Comparison of ENCODE assay signal across 8 mouse cellular contexts in the genomic region with DNA sequence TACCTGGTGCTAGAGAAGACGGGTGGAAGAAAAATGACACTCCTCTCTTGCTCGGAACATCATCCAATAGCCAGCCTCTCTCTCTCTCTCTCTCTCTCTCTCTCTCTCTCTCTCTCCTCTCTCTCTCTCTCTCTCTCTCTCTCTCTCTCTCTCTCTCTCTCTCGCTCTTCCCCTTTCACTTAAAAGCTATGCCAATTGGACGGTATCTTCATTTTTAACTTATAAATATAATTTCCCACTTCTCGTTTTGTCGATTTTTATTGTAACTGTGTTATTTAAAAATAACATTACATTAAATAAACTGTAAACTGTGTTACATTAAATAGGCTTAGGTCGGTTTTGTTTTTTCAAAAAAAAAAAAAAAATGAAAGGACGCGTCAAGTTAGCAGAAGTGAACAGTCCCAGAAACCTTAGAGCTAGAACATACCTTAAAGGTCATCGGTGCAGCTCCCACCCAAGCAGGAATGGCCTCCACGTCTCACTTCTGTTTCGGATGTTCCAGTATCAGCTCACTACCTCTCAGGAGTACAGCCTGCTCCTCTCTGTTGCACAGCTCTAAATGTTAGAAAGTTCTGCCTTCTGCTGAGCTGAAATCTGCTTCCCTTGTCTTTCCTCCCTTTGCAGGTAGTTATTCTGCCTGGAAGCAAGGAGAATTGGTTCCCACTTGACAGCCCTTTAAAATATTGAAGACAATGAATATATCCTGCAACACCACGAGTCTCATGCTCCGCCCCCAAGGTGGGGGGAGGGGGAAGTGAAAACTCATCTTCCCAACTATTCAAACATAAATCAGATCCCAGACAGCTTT. TPM values are rescaled to one million over a fixed set of nuclear protein-coding genes. Genes with fewer than 3 reads are reported as not detected.
DNase-seq lines count a peak whose midpoint lies in the region; ATAC-seq lines count a peak whose summit lies in the region.

A gene (minus strand): TSS at position 682 of the 808 bp plus-strand sequence.

- peak; percentile 15 for DNase-seq in right cerebral cortex, postnatal 4 days
- DNase-seq in right cerebral cortex, postnatal 25 days = no peak
- DNase-seq in cerebellum, postnatal 25 days = peak; percentile 37 to 48
- DNase-seq in gastrocnemius, postnatal 10 days = no peak
- DNase-seq in left cerebral cortex, postnatal 14 days (ENCODE audit: low spot score in 2 of 2) = peak in 1 of 2 experiments; percentile 17
- peak; percentile 72 for DNase-seq in mesoderm, embryonic 11.5 days (ENCODE audit: low read depth, low spot score)
- peak; percentile 62 for DNase-seq in testis, postnatal 10 days (ENCODE audit: low spot score)

- peaks cover 10% of the 10 kb centered on the region for H3K4me1 ChIP-seq in hindbrain, embryonic 16.5 days (ENCODE audit: control insufficient read depth, insufficient read depth, low read depth, low read length)

- ATAC-seq in hindbrain, embryonic 16.5 days = peak; percentile 27; the same call in 1 of the 2 replicates

- H3K4me2 ChIP-seq in hindbrain, embryonic 16.5 days (ENCODE audit: low read length) = peak within 1 kb of the TSS; percentile 73

- H3K27ac ChIP-seq in hindbrain, embryonic 16.5 days (ENCODE audit: low read depth, low read length) = peak within 1 kb of the TSS; percentile 96

- H3K36me3 ChIP-seq in hindbrain, embryonic 16.5 days (ENCODE audit: control insufficient read depth, insufficient read depth, low read length) = no peaks in the 10 kb centered on the region

- H3K9me3 ChIP-seq in hindbrain, embryonic 16.5 days (ENCODE audit: control insufficient read depth, low read length) = no peaks in the 10 kb centered on the region

- intact Hi-C loops in left cerebral cortex, postnatal 14 days (cut with DNase I) = loop anchor here (1.0 kb wide), 1 partner anchor 18 kb away; no protein-coding TSS in a partner anchor

- H3K27me3 ChIP-seq in hindbrain, embryonic 16.5 days (replicated peaks; ENCODE audit: control insufficient read depth, insufficient read depth, low read length) = no peaks in the 10 kb centered on the region

- peak within 1 kb of the TSS; percentile 98 for H3K9ac ChIP-seq in hindbrain, embryonic 16.5 days (ENCODE audit: low read depth, low read length)

- peak within 1 kb of the TSS; percentile 95 for H3K4me3 ChIP-seq in hindbrain, embryonic 16.5 days (ENCODE audit: low read length)

- 2% methylated on average over 14 of the region's 14 CpGs for WGBS in hindbrain, embryonic 16.5 days

RNA-seq across cellular contexts. Expression of the gene that starts here (rescaled TPM):
- total RNA-seq in gastrocnemius, postnatal 10 days (2021) = 10 to 100 TPM; 37.7 to 46.4 TPM
- 103 and 108 TPM in 2 replicates for polyA plus RNA-seq in hindbrain, embryonic 16.5 days (2015; fragmentation: Nextera tagmentation; extraction: Ambion mirVana)
- 100 to 1,000 TPM; 105 to 106 TPM for total RNA-seq in left cerebral cortex, postnatal 14 days (2021)

Comparison
In these comparisons a context has a peak if more than half of its experiments do, and no peak if none do; other contexts are left out.
1. DNase-seq: peak in right cerebral cortex, postnatal 4 days (single experiment), cerebellum, postnatal 25 days (2 of 2), mesoderm, embryonic 11.5 days (single experiment) and testis, postnatal 10 days (single experiment); none in right cerebral cortex, postnatal 25 days (single experiment) and gastrocnemius, postnatal 10 days (single experiment).